Mouse (Mus musculus): ENCODE results near the gene Pdia5.

- TF ChIP-seq POLR2A (IDR thresholded peaks at IDR 0.05; ENCODE audit: borderline replicate concordance, extremely low read depth, low read depth, low read length) (no peak), CTCF (IDR thresholded peaks at IDR 0.05; ENCODE audit: insufficient read depth, low read length) (no peak)
These were observed 1.5 kb downstream of the Pdia5 start for GRCm38 (mm10) chr16:35489066-35489718.
